Mouse (Mus musculus): Measurements from ENCODE around the gene Kcna7.
"Not testable (repeated sequence)": the region's sequence is repeated elsewhere in the genome, so short reads cannot be mapped to it uniquely, and the experiment has no call there.

Kcna7 gene

DNA sequence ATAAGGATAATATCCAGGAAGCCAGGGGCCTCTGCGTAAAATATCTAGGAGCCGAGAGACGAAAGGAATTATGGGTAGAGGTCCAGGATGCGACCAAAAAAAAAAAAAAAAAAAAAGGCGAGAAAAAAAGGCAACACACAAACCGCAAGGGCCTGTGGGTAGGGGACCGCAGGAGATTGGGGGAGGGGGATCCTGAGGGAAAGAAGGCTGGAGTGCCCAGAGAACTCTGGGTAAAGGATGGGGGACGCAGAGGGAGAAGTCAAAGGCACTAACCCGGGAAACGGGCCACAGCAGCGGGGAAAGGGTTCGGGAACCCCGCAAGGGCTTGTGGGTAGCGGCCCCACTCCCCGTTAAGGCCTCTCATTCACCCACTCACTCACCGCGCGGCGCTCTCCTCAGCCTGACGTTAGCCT lies 10.3 kb upstream of the Kcna7 start:
- no peak for DNase-seq (ENCODE audit: low spot score)

DNA sequence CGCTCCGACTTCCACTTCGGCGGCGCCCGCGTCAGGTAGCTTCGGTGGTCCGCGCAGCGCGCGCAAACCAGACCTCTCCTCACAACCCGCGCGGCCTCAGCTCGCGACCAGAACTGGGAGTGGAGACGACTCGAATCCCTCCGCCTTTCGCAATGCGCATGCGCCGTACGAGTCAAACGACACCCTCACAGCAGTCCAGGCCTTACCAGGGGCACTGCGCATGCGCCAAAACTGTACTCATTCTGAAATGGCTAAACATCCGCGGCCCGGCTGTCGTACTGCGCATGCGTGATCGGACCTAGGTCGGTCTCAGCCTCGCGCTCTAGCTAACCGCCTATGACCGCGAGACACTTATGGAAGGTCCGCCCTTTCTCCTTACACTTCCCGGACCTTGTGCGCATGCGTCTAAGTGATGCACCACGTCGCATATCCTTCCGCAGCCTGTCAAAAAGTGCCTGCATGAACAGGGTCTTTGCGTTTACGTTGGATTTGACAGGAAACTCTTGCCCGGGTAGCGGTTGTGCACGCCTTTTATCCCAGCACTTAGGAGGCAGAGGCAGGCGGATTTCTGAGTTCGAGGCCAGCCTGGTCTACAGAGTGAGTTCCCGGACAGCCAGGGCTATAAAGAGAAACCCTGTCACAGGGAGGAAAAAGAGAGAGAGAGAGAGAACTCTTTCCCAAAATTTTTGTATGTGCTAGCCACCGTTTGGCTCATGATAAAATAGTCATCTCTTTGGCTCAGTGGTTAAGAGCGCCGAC lies 9.7 kb upstream of the Kcna7 start, which contains the start of gene Snrnp70:
Gene Snrnp70 (minus strand): TSS at position 165 of the 759 bp plus-strand sequence.
- DNase-seq (ENCODE audit: low spot score): peak; percentile 100

DNA sequence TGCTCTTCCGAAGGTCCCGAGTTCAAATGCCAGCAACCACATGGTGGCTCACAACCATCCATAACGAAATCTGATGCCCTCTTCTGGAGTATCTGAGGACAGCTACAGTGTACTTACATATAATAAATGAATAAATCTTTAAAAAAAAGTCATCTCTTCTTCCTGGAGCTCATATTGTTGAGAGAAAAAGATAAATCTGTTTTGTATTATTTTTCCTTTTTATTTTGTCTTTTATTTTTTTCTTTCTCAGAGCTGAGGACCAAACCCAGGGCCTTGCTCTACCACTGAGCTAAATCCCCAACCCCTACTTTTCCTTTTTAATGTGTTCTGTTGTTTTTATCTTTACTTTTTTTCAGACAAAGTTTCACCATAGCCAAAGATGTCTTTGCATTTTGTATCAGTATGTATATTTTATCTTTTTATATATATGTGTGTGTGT lies 9.1 kb upstream of the Kcna7 start:
- not testable (repeated sequence) for DNase-seq (ENCODE audit: low spot score)

DNA sequence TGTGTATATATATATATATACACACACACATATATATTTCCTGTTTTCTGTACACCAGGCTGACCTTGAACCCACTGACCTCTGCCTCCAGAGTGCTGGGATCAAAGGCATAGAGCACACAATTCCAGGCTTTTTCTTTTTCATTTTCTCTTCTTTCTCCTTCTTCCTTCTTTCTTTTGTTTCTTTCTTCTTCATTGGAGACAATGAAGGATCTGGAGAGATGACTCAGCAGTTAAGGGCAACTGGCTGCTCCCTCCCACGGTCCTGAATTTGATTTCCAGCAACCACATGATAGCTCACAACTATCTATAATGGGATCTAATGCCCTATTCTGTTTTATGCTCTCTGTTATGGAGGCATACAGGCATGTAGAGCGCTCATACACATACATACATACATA lies 8.7 kb upstream of the Kcna7 start:
- no peak for DNase-seq (ENCODE audit: low spot score)

DNA sequence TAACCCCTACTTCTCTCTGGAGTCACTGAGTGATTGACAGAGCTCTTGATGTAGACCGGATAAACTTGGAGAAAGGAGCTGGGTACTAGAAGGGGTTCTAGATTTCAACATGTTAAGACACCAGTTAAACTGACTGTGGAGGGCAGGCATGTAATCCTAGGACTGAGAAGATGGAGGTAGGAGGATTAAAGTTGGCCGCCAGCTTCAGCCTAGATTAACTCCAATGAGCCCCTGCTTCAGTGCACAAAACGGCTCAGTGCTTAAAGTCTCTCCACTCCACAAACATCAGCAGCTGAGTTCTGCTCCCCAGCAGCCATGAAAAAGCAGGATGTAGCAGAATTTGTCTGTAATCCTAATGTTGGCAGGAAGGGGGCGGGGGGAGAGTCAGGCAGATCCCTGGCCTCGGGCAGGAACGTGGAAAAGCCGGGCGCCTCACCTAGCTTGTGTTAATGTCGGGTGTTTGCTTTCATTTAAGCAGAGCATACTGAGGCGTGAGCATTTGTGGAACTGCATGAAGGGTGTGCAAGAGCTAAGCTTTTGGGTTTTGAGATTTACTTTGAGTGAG lies 3.9 kb upstream of the Kcna7 start:
- no peak for DNase-seq (ENCODE audit: low spot score)

DNA sequence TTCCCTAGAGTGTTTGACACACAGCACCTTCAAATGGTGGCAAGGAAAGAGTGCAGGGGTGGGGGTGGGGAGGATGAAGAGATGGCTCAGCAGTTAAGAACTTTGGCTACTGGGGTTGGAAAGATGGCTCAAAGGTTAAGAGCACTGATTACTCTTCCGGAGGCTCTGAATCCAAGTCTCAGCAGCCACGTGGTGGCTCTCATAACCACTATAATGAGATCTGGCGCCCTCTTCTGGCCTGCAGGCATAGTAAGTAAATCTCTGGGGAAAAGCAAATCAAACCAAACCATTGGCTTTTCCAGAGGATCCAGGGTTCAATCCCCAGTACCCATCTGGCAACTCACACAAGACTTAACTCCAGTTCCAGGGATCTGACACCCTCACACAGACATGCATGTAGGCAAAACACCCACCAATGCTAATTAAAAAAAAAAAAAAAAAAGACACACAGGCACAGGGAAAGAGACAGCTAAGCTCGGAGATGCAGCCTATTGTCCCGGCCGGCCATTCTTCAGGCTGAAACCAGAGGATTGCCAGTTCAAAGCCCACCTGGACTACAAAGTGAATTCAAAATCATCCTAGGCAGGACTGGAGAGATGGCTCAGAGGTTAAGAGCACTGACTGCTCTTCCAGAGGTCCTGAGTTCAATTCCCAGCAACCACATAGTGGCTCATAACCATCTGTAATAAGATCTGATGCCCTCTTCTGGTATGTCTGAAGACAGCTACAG lies 1.8 kb upstream of the Kcna7 start:
- DNase-seq (ENCODE audit: low spot score): no peak

DNA sequence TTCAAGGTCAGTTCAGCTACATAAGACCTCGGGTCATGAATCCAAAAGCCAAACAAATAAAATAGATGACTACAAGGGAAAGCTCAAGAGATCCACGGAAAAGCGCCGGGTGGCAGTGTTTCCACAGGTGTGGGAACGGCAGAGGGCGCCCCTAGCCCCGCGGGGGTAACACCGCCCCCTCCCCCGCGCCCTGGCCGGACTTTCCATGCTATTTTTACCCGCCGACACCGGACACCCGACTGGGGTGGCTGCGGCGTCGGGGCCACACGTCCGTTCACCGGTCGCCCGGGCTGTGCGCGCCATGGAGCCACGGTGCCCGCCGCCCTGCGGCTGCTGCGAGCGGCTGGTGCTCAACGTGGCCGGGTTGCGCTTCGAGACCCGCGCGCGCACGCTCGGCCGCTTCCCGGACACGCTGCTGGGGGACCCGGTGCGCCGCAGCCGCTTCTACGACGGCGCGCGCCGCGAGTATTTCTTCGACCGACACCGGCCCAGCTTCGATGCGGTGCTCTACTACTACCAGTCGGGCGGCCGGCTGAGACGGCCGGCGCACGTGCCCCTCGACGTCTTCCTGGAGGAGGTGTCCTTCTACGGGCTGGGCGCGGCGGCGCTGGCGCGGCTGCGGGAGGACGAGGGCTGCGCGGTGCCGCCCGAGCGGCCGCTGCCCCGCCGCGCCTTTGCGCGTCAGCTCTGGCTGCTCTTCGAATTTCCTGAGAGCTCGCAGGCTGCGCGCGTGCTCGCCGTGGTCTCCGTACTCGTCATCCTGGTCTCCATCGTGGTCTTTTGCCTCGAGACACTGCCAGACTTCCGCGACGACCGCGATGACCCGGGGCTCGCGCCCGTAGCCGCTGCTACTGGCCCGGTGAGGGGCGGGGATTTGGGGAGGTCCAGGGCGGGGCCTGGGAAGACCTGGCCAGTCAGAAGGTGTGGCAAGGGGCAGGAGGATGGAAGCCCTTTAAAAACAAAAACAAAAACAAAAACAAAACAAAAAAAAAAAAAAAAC lies 1.0 kb downstream of the Kcna7 start:
- DNase-seq (ENCODE audit: low spot score): no peak

DNA sequence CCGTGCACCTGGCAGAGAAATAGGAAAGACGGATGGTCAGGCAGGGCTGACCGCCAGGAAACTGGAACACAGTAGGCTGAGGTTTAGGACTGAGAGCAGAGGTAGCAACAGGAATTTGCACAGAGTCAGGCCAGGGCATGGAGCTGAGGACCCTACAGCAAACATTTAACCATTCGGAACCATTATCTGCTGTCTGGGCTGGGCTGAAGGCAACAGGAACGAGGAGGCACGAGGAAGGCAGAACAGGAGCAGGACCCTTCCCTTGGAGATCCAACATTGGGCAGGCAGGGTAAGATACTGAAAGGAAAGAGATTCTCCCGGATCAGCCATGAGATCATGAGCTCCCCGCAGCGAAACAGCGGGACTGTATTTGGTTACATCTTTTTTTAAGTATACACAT lies 2.4 kb downstream of the Kcna7 start:
- no peak for DNase-seq (ENCODE audit: low spot score)

DNA sequence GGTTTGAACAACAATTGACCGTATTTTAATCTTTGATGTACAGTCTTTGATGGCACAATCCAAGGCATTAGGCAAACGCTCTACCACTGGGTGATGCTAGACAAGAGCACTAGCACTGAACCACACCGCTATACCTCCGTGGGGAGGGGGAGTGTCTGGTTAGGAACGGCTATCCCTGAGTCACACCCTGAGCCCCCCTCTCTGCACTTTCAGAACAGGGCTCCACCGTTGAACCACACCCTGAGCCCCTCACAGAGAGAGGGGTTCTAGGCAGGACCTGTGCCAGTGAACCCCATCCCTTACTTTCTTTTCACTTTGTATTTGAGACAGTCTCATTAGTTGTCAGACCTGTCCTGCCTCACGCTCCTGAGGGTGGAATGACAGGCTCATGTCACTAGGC lies 2.9 kb downstream of the Kcna7 start:
- DNase-seq (ENCODE audit: low spot score): no peak

DNA sequence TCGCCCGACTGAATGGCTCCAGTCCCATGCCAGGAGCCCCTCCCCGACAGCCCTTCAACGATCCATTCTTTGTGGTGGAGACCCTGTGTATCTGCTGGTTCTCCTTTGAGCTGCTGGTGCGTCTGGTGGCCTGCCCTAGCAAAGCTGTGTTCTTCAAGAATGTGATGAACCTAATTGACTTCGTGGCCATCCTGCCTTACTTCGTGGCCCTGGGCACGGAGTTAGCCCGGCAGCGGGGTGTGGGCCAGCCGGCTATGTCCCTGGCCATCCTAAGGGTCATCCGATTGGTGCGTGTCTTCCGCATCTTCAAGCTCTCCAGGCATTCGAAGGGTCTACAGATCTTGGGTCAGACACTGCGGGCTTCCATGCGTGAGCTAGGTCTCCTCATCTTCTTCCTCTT lies 3.5 kb downstream of the Kcna7 start:
- no peak for DNase-seq (ENCODE audit: low spot score)

DNA sequence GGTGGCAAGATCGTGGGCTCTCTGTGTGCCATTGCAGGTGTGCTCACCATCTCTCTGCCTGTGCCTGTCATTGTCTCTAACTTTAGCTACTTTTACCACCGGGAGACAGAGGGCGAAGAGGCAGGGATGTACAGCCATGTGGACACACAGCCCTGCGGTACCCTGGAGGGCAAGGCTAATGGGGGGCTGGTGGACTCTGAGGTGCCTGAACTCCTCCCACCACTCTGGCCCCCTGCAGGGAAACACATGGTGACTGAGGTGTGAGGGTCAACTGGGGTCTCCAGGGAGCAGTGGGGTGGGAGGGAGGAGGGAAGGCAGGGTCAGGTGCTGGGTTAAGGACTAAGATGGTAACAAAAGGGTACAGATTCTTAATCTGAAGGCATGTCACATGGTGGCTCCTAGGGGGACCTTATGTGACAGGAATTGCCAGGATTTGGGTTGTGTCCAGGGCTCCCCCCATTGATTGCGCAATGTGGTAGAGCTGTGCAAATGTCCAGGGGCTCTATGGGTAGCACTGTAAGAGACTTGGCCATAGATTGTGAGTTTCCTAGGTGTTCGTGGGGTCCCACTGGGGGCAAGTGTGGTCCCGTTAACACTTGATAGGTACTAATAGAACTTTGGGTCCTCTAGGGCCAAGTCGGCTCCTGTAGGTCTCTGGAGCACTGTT lies 4.2 kb downstream of the Kcna7 start:
- DNase-seq (ENCODE audit: low spot score): no peak

DNA sequence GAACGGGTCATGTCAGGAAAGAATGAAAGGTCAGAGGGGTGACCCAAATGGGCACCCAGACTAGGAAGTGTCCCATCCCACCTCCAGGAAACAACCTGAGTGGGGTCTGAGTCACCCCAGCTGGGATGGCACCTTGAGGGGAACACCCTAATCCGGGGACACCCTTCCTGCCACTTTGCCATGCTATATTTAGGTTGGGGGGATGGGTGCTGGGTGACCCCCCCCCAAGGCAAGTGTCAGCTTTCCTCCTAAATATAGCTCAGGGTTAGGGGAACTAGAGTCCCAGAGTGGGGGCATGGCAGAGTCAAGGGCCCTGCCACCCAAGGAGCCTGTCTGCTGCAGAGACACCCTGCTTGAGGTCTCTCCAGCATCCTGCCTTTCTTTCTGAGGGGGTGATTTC lies 7.0 kb downstream of the Kcna7 start:
- no peak for DNase-seq (ENCODE audit: low spot score)

DNA sequence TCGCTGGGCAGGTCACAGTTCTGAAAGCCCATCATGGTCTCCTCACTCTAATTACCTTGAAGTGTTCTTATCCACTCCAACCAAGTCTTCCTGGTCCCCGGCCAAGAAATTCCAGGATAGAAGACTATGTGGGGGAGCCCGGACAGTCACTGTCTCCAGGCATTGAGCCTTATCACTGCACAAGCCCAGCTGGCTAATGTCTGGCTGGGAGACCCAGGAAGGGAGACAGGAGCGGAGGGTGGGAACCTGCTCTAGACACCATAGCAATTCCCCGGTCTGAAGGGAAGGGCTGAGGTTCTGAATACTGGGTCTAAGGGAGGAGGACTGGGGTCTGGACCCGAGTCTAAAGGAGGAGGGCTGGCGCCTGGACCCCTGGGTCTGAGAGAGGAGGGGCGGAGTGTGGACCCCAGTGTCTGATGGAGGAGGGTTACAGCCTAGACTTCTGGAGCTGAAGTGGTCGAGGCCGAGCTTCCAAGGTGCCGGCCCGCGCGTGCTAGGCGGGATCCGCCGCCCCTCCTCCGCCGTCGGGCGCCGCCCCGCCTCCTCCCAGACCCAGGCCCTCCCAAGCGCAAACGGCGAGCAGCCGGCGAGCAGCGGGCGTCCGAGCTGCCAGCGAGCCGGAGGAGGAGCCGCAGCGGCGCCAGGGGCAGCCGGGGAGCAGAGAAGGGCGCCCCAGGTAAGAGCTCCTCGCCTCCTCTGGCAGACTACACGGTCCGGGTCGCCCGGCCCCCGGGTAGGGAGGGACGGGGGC lies 7.8 kb downstream of the Kcna7 start, which contains the start of gene Ntf5:
Gene Ntf5 (plus strand): TSS at position 583 of the 751 bp plus-strand sequence.
- no peak for DNase-seq (ENCODE audit: low spot score)

DNA sequence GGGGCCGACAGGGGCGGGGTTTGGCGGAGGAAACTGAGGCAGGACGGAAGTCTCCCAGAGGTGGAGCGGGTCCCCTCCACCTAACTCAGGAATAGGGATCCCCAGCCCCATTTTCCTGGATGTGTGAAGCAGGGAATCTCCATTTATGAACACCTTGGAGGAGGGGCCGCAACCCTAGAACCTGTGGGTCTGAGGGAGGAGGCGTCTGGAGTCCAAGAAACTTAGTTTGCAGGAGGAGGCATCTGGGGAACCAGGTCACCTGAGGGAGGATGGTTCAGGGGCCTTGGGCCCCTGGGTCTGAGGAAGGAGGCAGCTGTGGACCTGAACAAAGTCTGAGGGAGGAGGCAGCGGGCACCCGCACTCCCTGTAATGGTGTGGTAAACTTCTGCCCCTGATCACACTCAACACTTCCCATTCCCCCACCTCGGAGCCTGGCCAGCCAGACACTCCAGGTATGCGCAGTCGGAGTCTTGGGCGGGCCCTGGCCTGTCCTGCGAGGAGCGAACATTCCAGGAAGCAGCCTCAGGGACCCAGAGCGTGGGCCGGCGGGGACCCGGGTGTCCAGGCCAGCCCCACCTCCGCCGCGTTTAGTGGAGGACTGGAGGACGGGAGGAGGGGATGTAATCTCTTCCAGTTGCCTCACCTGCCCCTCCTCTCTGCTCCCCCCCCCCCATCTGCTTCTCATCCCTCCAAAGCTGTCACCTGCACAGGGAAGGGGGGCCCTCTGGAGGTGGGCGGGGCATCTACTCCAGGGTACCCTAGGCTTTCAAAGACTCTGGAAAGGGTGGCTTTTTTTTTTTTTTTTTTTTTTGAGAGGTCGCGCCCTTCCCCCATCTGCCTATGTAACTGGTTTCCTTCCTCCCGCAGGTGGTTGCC lies 8.6 kb downstream of the Kcna7 start:
- DNase-seq (ENCODE audit: low spot score): no peak

DNA sequence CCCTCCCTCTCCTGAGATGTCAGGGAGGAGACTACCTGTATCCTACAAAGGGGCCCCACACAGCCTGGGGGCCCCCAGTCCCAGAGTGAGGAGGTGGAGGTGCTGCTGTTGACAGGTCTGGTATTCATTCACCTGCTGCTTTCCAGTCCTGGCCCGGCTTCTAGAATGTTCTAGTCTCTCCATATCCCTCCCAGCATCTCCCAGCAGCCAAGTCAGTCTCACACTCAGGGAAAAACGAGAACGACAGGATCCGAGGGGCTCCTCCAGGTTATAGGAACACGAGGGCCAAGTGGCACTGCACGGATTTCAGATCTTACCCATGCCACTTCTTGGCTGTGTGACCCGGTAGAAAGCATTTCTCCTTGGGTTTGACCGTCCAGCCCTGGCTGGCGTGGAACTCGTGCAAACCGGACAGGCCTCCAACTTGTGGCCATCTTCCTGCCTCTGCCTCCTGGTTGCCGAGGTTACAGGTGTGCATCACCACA lies 9.3 kb downstream of the Kcna7 start:
- DNase-seq (ENCODE audit: low spot score): no peak

DNA sequence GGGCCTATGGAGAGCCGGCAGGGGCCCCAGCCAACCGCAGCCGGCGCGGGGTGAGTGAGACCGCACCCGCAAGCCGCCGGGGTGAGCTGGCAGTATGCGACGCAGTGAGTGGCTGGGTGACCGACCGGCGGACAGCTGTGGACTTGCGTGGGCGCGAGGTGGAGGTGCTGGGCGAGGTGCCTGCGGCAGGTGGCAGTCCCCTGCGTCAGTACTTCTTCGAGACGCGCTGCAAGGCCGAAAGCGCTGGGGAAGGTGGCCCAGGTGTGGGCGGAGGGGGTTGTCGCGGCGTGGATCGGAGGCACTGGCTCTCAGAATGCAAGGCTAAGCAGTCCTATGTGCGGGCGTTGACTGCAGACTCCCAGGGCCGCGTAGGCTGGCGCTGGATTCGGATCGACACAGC lies 10.2 kb downstream of the Kcna7 start:
- no peak for DNase-seq (ENCODE audit: low spot score)

DNA sequence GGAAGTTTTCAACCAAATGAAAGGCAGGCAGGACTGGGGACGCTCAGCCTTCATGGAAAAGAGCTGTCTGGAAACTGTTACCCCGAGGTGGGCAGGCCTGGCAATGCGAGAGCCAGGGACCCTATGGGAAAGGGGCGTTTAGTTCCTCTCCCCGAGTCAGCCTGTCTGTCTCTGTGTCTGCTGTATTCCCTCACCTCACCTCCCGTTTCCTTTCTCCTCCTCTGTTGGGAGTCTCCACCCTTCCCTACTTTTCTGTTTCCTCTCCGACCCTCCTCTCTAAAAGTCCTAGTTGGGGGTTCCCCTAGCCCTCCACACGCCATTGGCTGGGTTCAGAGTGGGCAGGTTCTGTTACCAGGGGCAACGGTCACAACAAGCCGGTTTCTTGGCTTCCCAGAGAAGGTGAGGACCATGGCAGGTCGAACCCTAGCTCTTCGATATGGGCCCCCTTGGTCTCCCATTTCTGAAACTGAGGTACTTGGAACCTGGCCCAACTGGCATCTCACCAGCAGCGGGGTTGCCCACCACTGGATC lies 12.6 kb downstream of the Kcna7 start:
- DNase-seq (ENCODE audit: low spot score): no peak

DNA sequence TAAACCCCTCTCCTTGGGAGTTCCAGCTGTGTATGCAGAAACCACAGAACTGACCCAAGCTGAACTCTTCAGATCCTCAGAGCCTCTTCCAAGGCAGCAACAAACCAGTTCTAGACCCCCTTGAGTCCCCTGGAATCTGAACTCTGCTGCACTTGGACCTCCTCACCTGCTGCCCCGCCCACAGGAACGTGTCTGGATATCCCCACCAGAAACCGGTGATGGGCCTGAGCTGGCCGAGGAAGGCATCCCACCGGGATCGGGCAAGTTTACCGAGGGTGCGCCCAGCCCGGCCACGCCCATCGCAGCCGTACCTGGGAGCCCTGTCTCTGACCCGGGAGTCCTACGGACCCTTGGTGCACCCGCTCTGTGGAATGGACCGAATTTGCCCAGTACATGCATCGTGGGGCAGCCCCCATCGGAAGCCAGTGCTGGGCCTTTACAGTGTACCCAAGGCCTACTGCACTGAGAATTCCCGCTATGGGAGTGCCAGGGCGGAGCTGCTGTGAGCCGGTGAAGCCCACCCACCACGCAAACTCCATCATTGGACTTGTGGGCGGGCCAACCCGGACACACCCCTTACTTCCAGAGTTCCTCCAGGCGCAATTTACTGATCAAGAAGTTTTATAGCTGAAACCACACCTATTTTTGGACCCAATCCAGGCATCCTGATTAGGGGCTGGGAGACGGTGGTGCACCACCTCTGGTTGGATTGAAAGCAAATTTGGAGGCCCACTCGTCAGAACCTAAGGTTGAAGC lies 14.6 kb downstream of the Kcna7 start:
- DNase-seq (ENCODE audit: low spot score): no peak

DNA sequence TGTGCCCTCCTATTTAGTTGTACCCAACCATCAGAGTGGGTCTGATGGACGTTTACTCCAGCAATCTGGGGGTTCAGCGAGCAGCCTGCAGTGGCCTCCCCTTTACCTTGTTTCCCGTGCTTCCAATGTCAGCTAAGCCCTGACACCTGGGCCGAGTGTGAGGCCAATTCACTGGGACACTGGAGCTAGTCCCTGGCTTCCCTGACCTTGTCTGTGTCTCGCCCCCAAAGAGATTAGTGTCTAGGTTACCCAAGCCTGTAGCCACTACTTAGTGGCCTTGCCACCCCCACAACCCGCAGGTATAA lies 15.1 kb downstream of the Kcna7 start, which contains the start of gene Lhb:
Gene Lhb (plus strand): TSS at position 206 of the 305 bp plus-strand sequence.
- DNase-seq (ENCODE audit: low spot score): no peak
